Mouse (Mus musculus) lung, embryonic 16.5 days (tissue): ENCODE data around the gene Ehd1. TPM values are rescaled to one million over a fixed set of nuclear protein-coding genes. Genes with fewer than 3 reads are reported as not detected.
A peak's percentile ranks its signal among the peaks of the same experiment; 100 is the strongest.

ENCODE experiments used
- ATAC-seq: fragments of 200-750 bp; cut with Nextera tagmentation; 2 replicates; pipeline ENCODE4 v1.8.0; 2017; ENCODE audit warnings: low read depth, mild to moderate bottlenecking, moderate library complexity
- H3K27ac ChIP-seq: fragments of 300-500 bp; sonication (generic); 2 replicates; pipeline ENCODE4 v1.5.1; 2014; ENCODE audit warnings: mild to moderate bottlenecking, control low read depth, low read length
- H3K27me3 ChIP-seq: fragments of 300-500 bp; sonication (generic); 2 replicates; pipeline ENCODE4 v1.6.1; 2014; ENCODE audit warnings: low read depth, low read length, mixed read lengths; ENCODE audit not compliant: control insufficient read depth, insufficient read depth
- H3K36me3 ChIP-seq: fragments of 300-500 bp; sonication (generic); 2 replicates; pipeline ENCODE4 v1.6.1; 2014; ENCODE audit warnings: low read length; ENCODE audit not compliant: control insufficient read depth, insufficient read depth
- H3K4me1 ChIP-seq: fragments of 300-500 bp; sonication (generic); replicated peaks from 2 replicates; pipeline ENCODE4 v1.6.1; 2014; ENCODE audit warnings: low read length, mixed read lengths; ENCODE audit not compliant: control insufficient read depth, insufficient read depth
- H3K4me2 ChIP-seq: fragments of 300-500 bp; sonication (generic); 2 replicates; pipeline ENCODE4 v1.6.1; 2014; ENCODE audit warnings: low read depth, low read length, control low read depth
- H3K4me3 ChIP-seq: fragments of 300-500 bp; sonication (generic); 2 replicates; pipeline ENCODE4 v1.5.1; 2014; ENCODE audit warnings: mild to moderate bottlenecking, low read length, control low read depth
- H3K9ac ChIP-seq: fragments of 300-500 bp; sonication (generic); 2 replicates; pipeline ENCODE4 v1.6.1; 2014; ENCODE audit warnings: low read length, control low read depth
- H3K9me3 ChIP-seq: fragments of 300-500 bp; sonication (generic); 2 replicates; pipeline ENCODE4 v1.6.1; 2016; ENCODE audit warnings: low read length; ENCODE audit not compliant: control insufficient read depth
- WGBS: fragments of 180-500 bp; shearing (Covaris S2); extraction: QIAGEN DNeasy Blood & Tissue Kit; methylation state at CpG from one replicate; pipeline ENCODE4 v1.1.7; 2014; 5-methylcytosine and 5-hydroxymethylcytosine counted together
- polyA plus RNA-seq: library from polyadenylated mRNA; unstranded; fragments of >200 nt; fragmentation: Nextera tagmentation; extraction: Ambion mirVana; gene quantifications from 2 replicates; pipeline ENCODE4 v1.2.1, GENCODE M21; 2015

Ehd1 gene
- polyA plus RNA-seq, 1 experiment from 2014 or later: 77.9 TPM

DNA sequence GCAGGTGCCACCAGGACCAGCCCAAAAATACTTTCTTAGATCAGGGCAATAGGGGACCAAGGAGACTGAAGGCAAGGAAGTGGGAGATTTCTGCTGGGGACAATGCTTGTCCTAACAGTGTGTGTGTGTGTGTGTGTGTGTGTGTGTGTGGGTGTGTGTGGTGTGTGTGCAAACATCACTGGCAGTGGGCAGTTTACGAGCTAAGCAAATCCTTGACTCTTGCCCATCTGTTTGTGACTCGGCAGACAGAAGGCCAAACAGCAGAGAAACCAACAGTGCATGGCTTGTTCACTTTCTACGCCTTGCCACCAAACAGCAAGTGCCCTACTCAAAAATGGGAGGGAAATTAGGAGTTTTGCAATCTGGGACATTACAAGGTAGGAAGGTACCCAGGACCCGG lies 2.9 kb upstream of the Ehd1 start:
- Histone ChIP-seq H3K9ac (no peak overlapping the region), H3K9me3 (no peaks in the 10 kb centered on the region), H3K27me3 (no peaks in the 10 kb centered on the region), H3K27ac (no peak overlapping the region), H3K36me3 (no peaks in the 10 kb centered on the region), H3K4me2 (no peak overlapping the region), H3K4me1 (peaks cover 13% of the 10 kb centered on the region), H3K4me3 (no peak overlapping the region)
- ATAC-seq: no peak
- WGBS: 78% methylated on average over 4 of the region's 4 CpGs

DNA sequence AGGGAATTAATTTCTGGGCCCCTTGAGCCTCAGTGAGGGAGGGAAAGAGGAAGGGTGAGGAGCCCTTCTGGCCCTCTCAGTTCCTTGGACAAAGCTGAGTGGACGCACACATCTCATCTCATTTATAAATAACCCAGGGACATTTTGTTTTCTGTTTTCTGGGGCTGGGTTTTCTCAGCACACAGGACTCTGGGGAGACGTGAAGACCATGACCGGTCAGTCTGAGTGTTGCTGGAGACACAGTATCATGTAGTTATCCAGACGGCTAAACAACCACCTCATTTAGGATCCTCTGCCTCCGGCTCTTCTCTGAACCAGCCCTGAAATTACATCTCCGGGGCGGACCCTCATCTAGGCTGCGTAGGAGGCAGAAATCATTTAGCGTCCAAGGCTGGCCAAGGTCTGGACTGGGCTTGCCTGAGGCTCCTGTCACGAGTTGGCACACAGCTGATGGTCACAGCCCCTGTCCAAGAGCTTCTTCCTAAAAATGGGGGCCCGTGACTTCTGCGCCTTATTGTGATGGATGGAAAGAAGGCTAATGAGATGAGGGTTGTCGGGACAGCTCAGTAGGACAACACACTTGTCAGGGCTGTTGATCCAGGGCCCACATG lies 2.4 kb upstream of the Ehd1 start:
- H3K9ac ChIP-seq: no peak overlapping the region
- no peaks in the 10 kb centered on the region for H3K27me3 ChIP-seq
- WGBS: 84% methylated on average over 13 of the region's 13 CpGs
- peaks cover 19% of the 10 kb centered on the region for H3K4me1 ChIP-seq
- no peaks in the 10 kb centered on the region for H3K9me3 ChIP-seq
- H3K27ac ChIP-seq: no peak overlapping the region
- H3K36me3 ChIP-seq: no peaks in the 10 kb centered on the region
- H3K4me2 ChIP-seq: no peak overlapping the region
- ATAC-seq: no peak
- no peak overlapping the region for H3K4me3 ChIP-seq

DNA sequence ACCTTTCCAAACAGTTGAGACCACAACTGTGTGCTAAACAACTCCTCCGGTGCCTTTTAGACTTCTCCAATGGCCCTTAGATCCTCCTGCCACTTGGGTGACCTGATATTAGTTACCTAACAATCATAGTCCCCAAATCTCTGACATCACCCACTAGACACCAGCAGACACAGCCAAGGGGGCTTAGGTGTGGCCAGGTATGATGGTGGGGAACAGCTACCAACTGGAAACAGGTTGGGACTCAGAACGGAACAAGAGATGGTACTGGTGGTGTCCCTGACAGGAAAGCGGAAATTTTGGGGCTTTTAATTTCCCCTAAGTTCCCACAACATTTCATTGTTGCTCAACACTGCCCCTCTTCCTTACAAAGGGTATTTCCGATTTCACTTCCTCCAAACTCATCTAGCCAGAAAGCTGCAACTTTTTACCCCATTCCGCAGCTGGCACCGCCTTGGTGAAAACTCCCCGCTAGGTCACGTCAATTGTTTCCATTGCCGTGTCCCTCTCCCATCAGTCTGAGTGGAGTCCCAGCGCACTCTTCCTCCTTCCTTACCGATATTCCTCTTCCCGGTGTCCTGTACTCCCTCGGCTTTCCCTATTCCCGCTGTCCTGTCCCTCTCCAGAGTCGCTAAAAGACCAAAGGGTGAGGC lies 660 bp upstream of the Ehd1 start:
- H3K36me3 ChIP-seq: 0 out of 2 replicates have a peak, but pooled peaks cover 3% of the 10 kb centered on the region
- peak overlapping the region; percentile 84 for H3K4me3 ChIP-seq
- peaks cover 30% of the 10 kb centered on the region for H3K4me1 ChIP-seq
- peak; percentile 3; the same call in 1 of the 2 replicates for ATAC-seq
- WGBS: 5% methylated on average over 15 of the region's 15 CpGs
- peak overlapping the region; percentile 69 for H3K9ac ChIP-seq
- no peaks in the 10 kb centered on the region for H3K27me3 ChIP-seq
- peak overlapping the region; percentile 83 for H3K27ac ChIP-seq
- no peaks in the 10 kb centered on the region for H3K9me3 ChIP-seq
- H3K4me2 ChIP-seq: peak overlapping the region; percentile 98

DNA sequence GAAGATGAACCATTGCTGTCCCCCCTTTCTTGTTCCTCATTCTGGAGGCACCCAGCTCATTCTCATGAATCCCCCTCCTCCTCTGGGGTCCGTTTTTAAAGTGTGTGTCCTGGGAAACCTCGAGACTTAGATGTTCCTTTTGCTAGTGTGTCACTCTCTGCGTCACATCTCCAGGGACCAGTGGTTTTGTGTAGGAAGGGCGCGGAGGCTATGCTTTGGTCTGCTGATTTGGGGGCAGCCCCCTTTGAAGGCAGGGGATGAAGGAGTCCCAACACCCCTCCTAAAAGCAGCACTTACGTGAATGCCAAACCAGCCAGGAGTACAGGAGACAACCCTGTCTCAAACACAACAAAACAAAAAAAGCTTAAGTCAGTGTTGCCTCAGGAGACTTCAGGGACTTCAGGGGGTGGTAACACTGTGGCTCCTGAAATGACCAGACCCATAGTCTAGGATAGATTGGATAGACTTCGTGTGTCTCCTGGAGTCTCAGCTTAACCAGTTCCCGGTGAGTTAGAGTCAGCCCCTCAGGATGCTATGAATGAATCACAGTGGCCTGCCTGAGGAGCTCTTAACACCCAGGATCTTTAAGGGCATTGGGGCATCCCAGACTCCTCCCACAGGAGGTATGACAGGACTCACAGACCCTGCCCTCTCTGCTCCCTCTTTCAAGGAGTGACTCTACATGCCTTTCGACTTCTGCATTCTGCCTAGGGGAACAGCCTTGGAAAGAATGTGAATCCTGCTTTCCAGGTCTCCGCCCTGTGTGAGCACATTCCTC lies 1.3 kb downstream of the Ehd1 start:
- peak; percentile 72 for ATAC-seq
- H3K36me3 ChIP-seq: peaks cover 21% of the 10 kb centered on the region
- H3K9ac ChIP-seq: peak overlapping the region; percentile 77
- H3K4me3 ChIP-seq: peak overlapping the region; percentile 84
- H3K4me2 ChIP-seq: peak overlapping the region; percentile 98
- peaks cover 30% of the 10 kb centered on the region for H3K4me1 ChIP-seq
- no peaks in the 10 kb centered on the region for H3K9me3 ChIP-seq
- WGBS: 3% methylated on average over 10 of the region's 10 CpGs
- no peaks in the 10 kb centered on the region for H3K27me3 ChIP-seq
- H3K27ac ChIP-seq: peak overlapping the region; percentile 97

DNA sequence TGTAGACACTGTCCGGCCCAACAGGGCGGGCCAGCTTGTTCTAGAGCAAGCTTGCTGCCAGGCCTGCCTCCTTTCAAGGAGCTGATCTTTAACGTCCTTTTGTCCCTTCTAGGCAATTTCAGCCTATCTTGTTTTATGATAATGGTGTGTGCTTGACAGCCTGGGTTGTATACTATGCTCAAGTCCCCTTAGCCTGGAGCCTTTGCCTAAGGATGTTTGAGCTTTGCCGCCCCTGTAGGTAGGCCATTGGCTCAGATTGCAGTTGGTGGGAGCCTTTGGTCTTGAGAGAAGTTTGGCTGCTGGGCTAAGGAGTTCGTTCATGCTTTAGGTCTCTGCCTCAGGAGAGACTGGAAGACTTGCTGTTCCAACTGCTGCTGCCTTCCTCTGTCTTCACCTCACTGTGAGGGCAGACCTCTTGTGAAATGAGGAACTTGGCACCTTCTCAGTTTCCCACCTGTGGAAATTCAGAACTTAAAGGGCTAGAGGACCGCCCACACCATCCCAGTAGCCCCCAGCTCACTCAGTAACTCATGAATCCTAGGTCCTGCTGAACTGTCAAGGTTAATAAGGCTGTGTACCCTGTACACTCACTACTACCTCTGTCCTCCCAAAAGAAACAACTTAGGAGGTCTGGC lies 2.0 kb downstream of the Ehd1 start:
- H3K4me3 ChIP-seq: peak overlapping the region; percentile 84
- peaks cover 30% of the 10 kb centered on the region for H3K4me1 ChIP-seq
- ATAC-seq: no peak
- peaks cover 21% of the 10 kb centered on the region for H3K36me3 ChIP-seq
- WGBS: 18% methylated on average over 6 of the region's 6 CpGs
- H3K9me3 ChIP-seq: no peaks in the 10 kb centered on the region
- peak overlapping the region; percentile 97 for H3K27ac ChIP-seq
- H3K4me2 ChIP-seq: peak overlapping the region; percentile 98
- H3K27me3 ChIP-seq: no peaks in the 10 kb centered on the region
- peak overlapping the region; percentile 77 for H3K9ac ChIP-seq

DNA sequence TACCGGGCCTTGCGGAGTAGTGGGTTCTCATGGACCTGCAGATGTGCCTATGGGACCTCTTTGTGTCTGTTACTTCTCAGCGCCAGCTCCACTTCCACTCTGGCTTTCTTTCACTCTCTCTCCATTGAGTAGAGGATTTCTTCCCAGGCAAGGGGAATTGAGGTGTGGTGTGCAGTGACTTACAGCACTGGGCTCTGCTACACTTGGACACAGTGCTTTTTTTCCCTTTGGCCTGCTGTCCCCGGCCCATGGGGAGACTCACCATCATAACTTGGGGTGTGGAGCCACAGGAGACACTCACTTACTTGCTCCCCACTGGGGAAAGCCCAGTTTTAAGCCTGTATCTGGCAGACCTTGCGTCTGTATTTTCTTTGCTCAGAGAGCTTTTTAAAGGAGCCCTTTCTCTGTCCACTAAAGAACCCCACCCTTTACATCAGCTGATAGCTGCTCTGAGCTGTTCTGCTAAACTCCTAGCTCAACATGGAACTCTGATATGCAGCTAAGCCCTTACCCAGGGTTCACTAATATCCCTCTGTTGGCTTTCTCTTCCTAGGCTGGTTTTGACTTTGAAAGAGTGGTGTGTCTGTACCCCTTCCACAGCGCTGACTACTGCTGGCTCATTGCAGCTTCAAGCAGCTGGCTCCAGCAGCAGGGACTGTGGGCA lies 3.1 kb downstream of the Ehd1 start:
- Histone ChIP-seq H3K9me3 (no peaks in the 10 kb centered on the region), H3K36me3 (peaks cover 21% of the 10 kb centered on the region), H3K4me3 (peak overlapping the region; percentile 84; the same call in 1 of the 2 replicates), H3K27me3 (no peaks in the 10 kb centered on the region), H3K4me1 (peaks cover 31% of the 10 kb centered on the region), H3K27ac (peak overlapping the region; percentile 23; the same call in 1 of the 2 replicates), H3K4me2 (peak overlapping the region; percentile 98), H3K9ac (peak overlapping the region; percentile 34)
- WGBS: 87% methylated on average over 6 of the region's 6 CpGs
- no peak for ATAC-seq

DNA sequence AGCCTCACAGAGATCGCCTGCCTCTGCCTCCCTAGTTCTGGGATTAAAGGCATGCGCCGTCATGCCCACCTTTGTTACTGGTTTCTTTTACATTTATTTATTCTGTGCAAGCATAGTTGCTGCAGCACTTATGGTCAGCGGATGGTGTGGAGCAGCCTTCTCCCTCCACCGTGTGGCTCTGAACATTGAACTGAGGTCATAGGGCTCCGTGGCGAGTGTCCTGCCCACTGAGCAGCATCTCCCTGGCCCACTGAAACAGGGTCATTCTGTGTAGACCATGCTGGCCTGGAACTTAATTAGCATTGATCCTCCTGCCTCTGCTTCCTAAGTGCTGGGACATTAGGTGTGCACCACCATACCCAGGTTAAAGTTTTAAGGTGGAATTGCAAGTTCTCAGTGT lies 4.0 kb downstream of the Ehd1 start:
- H3K27me3 ChIP-seq: no peaks in the 10 kb centered on the region
- ATAC-seq: no peak
- no peak overlapping the region for H3K27ac ChIP-seq
- no peaks in the 10 kb centered on the region for H3K9me3 ChIP-seq
- H3K36me3 ChIP-seq: peaks cover 21% of the 10 kb centered on the region
- H3K4me2 ChIP-seq: no peak overlapping the region
- H3K4me1 ChIP-seq: peaks cover 32% of the 10 kb centered on the region
- H3K4me3 ChIP-seq: no peak overlapping the region
- 83% methylated on average over 7 of the region's 7 CpGs for WGBS
- no peak overlapping the region for H3K9ac ChIP-seq

DNA sequence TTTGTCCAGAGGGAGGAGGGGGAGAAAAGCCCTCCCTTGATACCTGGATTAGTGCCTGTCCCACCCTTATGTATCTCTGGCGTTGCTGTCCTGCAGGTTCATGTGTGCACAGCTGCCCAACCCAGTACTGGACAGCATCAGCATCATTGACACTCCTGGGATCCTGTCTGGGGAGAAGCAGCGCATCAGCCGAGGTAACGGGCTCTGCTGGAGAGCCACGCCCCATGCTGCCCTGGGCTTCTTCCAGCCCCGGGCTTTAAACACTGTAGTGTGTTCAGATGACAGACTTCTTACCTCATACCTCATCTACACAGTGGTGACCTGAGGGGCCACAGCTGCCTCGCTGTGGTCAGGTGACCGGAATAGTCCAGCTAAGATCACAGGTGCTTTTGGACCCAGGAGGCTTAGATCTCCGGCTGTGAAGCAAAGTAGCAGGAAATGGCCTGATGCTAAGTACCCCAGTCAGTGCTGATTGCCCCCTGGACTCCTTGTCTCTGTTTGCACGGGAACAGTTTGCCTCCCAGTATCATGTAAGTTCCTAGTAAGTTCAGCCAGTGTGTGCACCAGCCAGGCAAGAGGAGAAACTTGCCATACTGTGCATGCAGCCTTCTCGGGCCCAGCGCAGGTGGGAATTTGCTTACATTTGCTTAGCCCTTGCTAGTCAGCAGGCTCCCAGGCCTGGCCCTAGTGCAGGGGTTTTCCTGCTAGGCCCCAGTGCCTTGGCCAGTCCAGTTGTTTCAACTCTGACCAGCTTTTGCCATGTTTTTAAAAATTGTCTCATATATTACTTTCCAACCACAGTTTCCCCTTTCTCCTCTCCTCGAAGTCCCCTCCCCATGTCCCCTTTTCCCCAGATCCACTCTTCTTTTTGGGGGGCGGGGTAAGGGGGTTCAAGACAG lies 4.8 kb downstream of the Ehd1 start:
- Histone ChIP-seq H3K4me3 (no peak overlapping the region), H3K27me3 (no peaks in the 10 kb centered on the region), H3K9ac (no peak overlapping the region), H3K4me1 (peaks cover 33% of the 10 kb centered on the region), H3K4me2 (no peak overlapping the region), H3K9me3 (no peaks in the 10 kb centered on the region), H3K27ac (no peak overlapping the region), H3K36me3 (peaks cover 21% of the 10 kb centered on the region)
- 72% methylated on average over 14 of the region's 14 CpGs for WGBS
- ATAC-seq: no peak
